Mouse (Mus musculus) stomach, postnatal 0 days (tissue): ENCODE results near the gene Asphd2. TPM values are rescaled to one million over a fixed set of nuclear protein-coding genes. Genes with fewer than 3 reads are reported as not detected.

Experiments used
- ATAC-seq: fragments of 200-750 bp; cut with Nextera tagmentation; 2 replicates; pipeline ENCODE4 v1.8.0; 2017; ENCODE audit not compliant: low FRiP score, low TSS enrichment
- DNase-seq: peaks from one replicate; pipeline ENCODE4 v3.0.0-alpha.2; 2016; ENCODE audit warnings: low spot score
- H3K27ac ChIP-seq: fragments of 300-500 bp; sonication (generic); replicated peaks from 2 replicates; pipeline ENCODE4 v1.5.1; 2014; ENCODE audit warnings: mild to moderate bottlenecking, control low read depth
- H3K27me3 ChIP-seq: fragments of 300-500 bp; sonication (generic); 2 replicates; pipeline ENCODE4 v1.6.1; 2014; ENCODE audit warnings: low read length; ENCODE audit not compliant: control insufficient read depth, insufficient read depth
- H3K36me3 ChIP-seq: fragments of 300-500 bp; sonication (generic); 2 replicates; pipeline ENCODE4 v1.6.1; 2014; ENCODE audit warnings: low read length, mixed read lengths; ENCODE audit not compliant: control insufficient read depth, insufficient read depth
- H3K4me1 ChIP-seq: fragments of 300-500 bp; sonication (generic); replicated peaks from 2 replicates; pipeline ENCODE4 v1.6.1; 2014; ENCODE audit warnings: antibody characterized with exemption; ENCODE audit not compliant: control insufficient read depth, insufficient read depth
- H3K4me2 ChIP-seq: fragments of 300-500 bp; sonication (generic); replicated peaks from 2 replicates; pipeline ENCODE4 v1.6.1; 2014; ENCODE audit warnings: low read depth, mild to moderate bottlenecking, control low read depth, moderate library complexity
- H3K4me3 ChIP-seq: fragments of 300-500 bp; sonication (generic); 2 replicates; pipeline ENCODE4 v1.5.1; 2014; ENCODE audit warnings: low read depth, low read length, control low read depth
- H3K9ac ChIP-seq: fragments of 300-500 bp; sonication (generic); 2 replicates; pipeline ENCODE4 v1.6.1; 2014; ENCODE audit warnings: mild to moderate bottlenecking, low read length, control low read depth, mixed read lengths
- H3K9me3 ChIP-seq: fragments of 300-500 bp; sonication (generic); 2 replicates; pipeline ENCODE4 v1.6.1; 2016; ENCODE audit warnings: low read length; ENCODE audit not compliant: control insufficient read depth
- CTCF ChIP-seq: IDR thresholded peaks from 2 replicates; pipeline ENCODE4 v1.5.1; 2016; ENCODE audit warnings: antibody characterized with exemption, low read depth, mild to moderate bottlenecking, moderate library complexity
- EP300 ChIP-seq: optimal IDR thresholded peaks from 2 replicates; pipeline ENCODE3; 2016; ENCODE audit warnings: antibody characterized with exemption
- WGBS: fragments of 180-500 bp; shearing (Covaris S2); extraction: QIAGEN DNeasy Blood & Tissue Kit; methylation state at CpG from one replicate; pipeline ENCODE4 v1.1.7; 2014; 5-methylcytosine and 5-hydroxymethylcytosine counted together
- polyA plus RNA-seq: library from polyadenylated mRNA; unstranded; fragments of >200 nt; fragmentation: Nextera tagmentation; extraction: Ambion mirVana; gene quantifications from 2 replicates; pipeline ENCODE4 v1.2.1, GENCODE M21; 2015

Gene Asphd2
- polyA plus RNA-seq, 1 experiment from 2014 or later: 4.4 TPM

GRCm38 (mm10) chr5:112377380-112377779 lies 17.3 kb downstream of the Asphd2 start:
- Histone ChIP-seq H3K9ac (no peak overlapping the region), H3K4me2 (no peak overlapping the region), H3K27ac (no peak overlapping the region), H3K4me1 (no peaks in the 10 kb centered on the region), H3K27me3 (no peaks in the 10 kb centered on the region), H3K9me3 (no peaks in the 10 kb centered on the region), H3K4me3 (no peak overlapping the region), H3K36me3 (peaks cover 6% of the 10 kb centered on the region; the same call in 1 of the 2 replicates)
- no peak for DNase-seq
- WGBS: 95% methylated on average over 1 of the region's 1 CpGs
- ATAC-seq: no peak
- TF ChIP-seq EP300 (no peak), CTCF (no peak)

GRCm38 (mm10) chr5:112376111-112376510 lies 18.6 kb downstream of the Asphd2 start:
- H3K27ac ChIP-seq: no peak overlapping the region
- ATAC-seq (no peak), DNase-seq (no peak)
- H3K4me2 ChIP-seq: no peak overlapping the region
- no peaks in the 10 kb centered on the region for H3K9me3 ChIP-seq
- no peaks in the 10 kb centered on the region for H3K4me1 ChIP-seq
- no peaks in the 10 kb centered on the region for H3K27me3 ChIP-seq
- TF ChIP-seq CTCF: no peak
- no peak for TF ChIP-seq EP300
- WGBS: 87% methylated on average over 4 of the region's 4 CpGs
- peaks cover 10% of the 10 kb centered on the region; the same call in 1 of the 2 replicates for H3K36me3 ChIP-seq
- H3K4me3 ChIP-seq: no peak overlapping the region
- H3K9ac ChIP-seq: no peak overlapping the region

DNA sequence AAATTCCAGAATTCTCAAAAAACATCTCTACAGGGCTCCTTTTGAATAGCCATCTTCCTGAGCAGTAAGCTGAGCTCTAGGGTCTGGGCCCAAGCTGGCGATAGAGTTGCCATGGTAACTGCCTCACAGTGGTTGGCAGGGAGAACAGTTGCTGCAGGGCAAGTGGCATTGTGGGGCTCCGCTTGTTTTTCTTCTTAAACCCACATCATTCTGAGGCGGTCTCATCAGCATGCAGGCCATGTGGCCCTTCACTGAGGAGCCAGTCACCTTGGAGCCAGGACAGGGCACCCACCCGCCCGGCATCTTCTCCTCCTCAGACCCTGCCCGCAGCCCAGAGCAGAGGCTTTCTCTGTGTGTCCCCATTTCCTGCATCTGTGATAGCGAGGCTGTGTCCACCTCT lies 22.7 kb downstream of the Asphd2 start:
- peaks cover 20% of the 10 kb centered on the region for H3K36me3 ChIP-seq
- no peak overlapping the region for H3K4me3 ChIP-seq

GRCm38 (mm10) chr5:112370236-112370813 lies 24.3 kb downstream of the Asphd2 start:
- TF ChIP-seq CTCF: no peak
- no peak for TF ChIP-seq EP300
- no peaks in the 10 kb centered on the region for H3K27me3 ChIP-seq
- H3K4me3 ChIP-seq: no peak overlapping the region
- H3K9me3 ChIP-seq: no peaks in the 10 kb centered on the region
- no peak overlapping the region for H3K4me2 ChIP-seq
- no peaks in the 10 kb centered on the region for H3K4me1 ChIP-seq
- ATAC-seq (peak; percentile 8; the same call in 1 of the 2 replicates), DNase-seq (no peak)
- 88% methylated on average over 12 of the region's 12 CpGs for WGBS
- H3K36me3 ChIP-seq: peaks cover 27% of the 10 kb centered on the region
- H3K27ac ChIP-seq: no peak overlapping the region
- no peak overlapping the region for H3K9ac ChIP-seq

More for the DNA sequence above, 22.7 kb downstream of the Asphd2 start:
- no peaks in the 10 kb centered on the region for H3K9me3 ChIP-seq
- ATAC-seq (no peak), DNase-seq (no peak)
- H3K27ac ChIP-seq: no peak overlapping the region
- H3K4me1 ChIP-seq: no peaks in the 10 kb centered on the region
- H3K4me2 ChIP-seq: no peak overlapping the region
- no peak for TF ChIP-seq EP300
- TF ChIP-seq CTCF: no peak
- WGBS: 77% methylated on average over 7 of the region's 7 CpGs
- H3K27me3 ChIP-seq: no peaks in the 10 kb centered on the region
- no peak overlapping the region for H3K9ac ChIP-seq

- H3K4me3 ChIP-seq: no peak overlapping the region
- H3K36me3 ChIP-seq: peaks cover 31% of the 10 kb centered on the region
- 91% methylated on average over 13 of the region's 13 CpGs for WGBS
- H3K4me2 ChIP-seq: no peak overlapping the region
- DNase-seq (no peak), ATAC-seq (no peak)
- H3K27me3 ChIP-seq: no peaks in the 10 kb centered on the region
- no peak overlapping the region for H3K9ac ChIP-seq
- H3K4me1 ChIP-seq: no peaks in the 10 kb centered on the region
- H3K27ac ChIP-seq: no peak overlapping the region
- no peak for TF ChIP-seq CTCF
- TF ChIP-seq EP300: no peak
- no peaks in the 10 kb centered on the region for H3K9me3 ChIP-seq
These were observed 25.3 kb downstream of the Asphd2 start for GRCm38 (mm10) chr5:112369326-112369725.

DNA sequence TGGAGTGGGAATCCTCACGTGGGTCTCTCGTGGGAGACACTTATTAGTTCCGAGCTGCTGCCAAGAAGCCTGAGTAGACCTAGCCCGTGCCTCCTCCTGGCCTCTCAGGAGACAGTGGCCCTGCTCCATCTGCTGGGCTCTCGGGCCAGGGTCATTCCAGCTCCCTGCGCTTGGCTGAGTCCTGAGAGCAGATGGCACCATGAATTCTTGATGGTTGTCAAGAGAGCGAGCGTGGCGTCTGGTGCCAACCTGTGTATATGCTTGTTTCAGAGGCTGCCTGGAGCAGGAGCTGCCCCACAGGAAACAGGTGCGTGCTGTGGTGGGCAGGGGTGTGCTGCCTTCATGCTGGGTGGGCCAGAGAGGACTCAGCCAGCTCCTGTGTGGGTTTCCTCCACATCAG lies 26.0 kb downstream of the Asphd2 start:
- ATAC-seq: no peak
- Histone ChIP-seq H3K9me3 (no peaks in the 10 kb centered on the region), H3K27me3 (no peaks in the 10 kb centered on the region), H3K27ac (no peak overlapping the region), H3K4me2 (no peak overlapping the region), H3K4me3 (no peak overlapping the region), H3K4me1 (no peaks in the 10 kb centered on the region), H3K9ac (no peak overlapping the region), H3K36me3 (peaks cover 31% of the 10 kb centered on the region)
- 93% methylated on average over 10 of the region's 10 CpGs for WGBS
- TF ChIP-seq EP300 (no peak), CTCF (no peak)
- DNase-seq: no peak
